Mouse (Mus musculus) MEL (cell line): Measurements from ENCODE around the gene Sigmar1.

Experiments used
- CTCF ChIP-seq, 3 experiments: IDR thresholded peaks in 2 of 3; conservative IDR thresholded peaks in 1 of 3; 2 replicates each; pipeline ENCODE4 v1.5.1; 2011 to 2012; ENCODE audit warnings: low read length in 3 of 3, low read depth in 2 of 3, mild to moderate bottlenecking in 2 of 3, improper control_type of control experiment in 1 of 3, inconsistent platforms in 1 of 3, mixed read lengths in 1 of 3, moderate library complexity in 1 of 3; ENCODE audit not compliant: control insufficient read depth in 1 of 3, insufficient read depth in 1 of 3, poor library complexity in 1 of 3, severe bottlenecking in 1 of 3
- E2F4 ChIP-seq: IDR thresholded peaks from 2 replicates; pipeline ENCODE4 v1.6.1; 2011; ENCODE audit warnings: low read depth, low read length, improper control_type of control experiment, borderline replicate concordance
- EP300 ChIP-seq, 2 experiments: IDR thresholded peaks; 2 replicates each; pipeline ENCODE4 v1.6.1; 2011; ENCODE audit warnings: improper control_type of control experiment in 2 of 2, low read length in 2 of 2, low read depth in 1 of 2, mild to moderate bottlenecking in 1 of 2
- MAFK ChIP-seq: IDR thresholded peaks from 2 replicates; pipeline ENCODE4 v1.6.1; 2011; ENCODE audit warnings: low read depth, mild to moderate bottlenecking, low read length, improper control_type of control experiment, borderline replicate concordance
- POLR2A ChIP-seq, 2 experiments: IDR thresholded peaks; 2 replicates each; pipeline ENCODE4 v1.6.1; 2011 to 2012; ENCODE audit warnings: low read length in 2 of 2, mild to moderate bottlenecking in 2 of 2, control low read depth in 1 of 2, improper control_type of control experiment in 1 of 2, low read depth in 1 of 2, moderate library complexity in 1 of 2; ENCODE audit not compliant: control insufficient read depth in 1 of 2, insufficient read depth in 1 of 2, poor library complexity in 1 of 2
- RCOR1 ChIP-seq: IDR thresholded peaks from 2 replicates; pipeline ENCODE4 v1.6.1; 2012; ENCODE audit warnings: low read depth, mild to moderate bottlenecking, inconsistent platforms, low read length, improper control_type of control experiment
- SMC3 ChIP-seq: IDR thresholded peaks from 2 replicates; pipeline ENCODE4 v1.6.1; 2011; ENCODE audit warnings: low read depth, low read length, improper control_type of control experiment
- TCF12 ChIP-seq: IDR thresholded peaks from 2 replicates; pipeline ENCODE4 v1.6.1; 2014; ENCODE audit warnings: low read depth, mild to moderate bottlenecking, inconsistent platforms, low read length, improper control_type of control experiment, moderate library complexity
- UBTF ChIP-seq: IDR thresholded peaks from 2 replicates; pipeline ENCODE4 v1.6.1; 2012; ENCODE audit warnings: low read depth, mild to moderate bottlenecking, inconsistent platforms, low read length, improper control_type of control experiment, moderate library complexity, borderline replicate concordance; ENCODE audit not compliant: insufficient read depth
- USF1 ChIP-seq: IDR thresholded peaks from 2 replicates; pipeline ENCODE4 v1.6.1; 2014; ENCODE audit warnings: low read depth, mild to moderate bottlenecking, inconsistent platforms, low read length, improper control_type of control experiment, moderate library complexity

DNA sequence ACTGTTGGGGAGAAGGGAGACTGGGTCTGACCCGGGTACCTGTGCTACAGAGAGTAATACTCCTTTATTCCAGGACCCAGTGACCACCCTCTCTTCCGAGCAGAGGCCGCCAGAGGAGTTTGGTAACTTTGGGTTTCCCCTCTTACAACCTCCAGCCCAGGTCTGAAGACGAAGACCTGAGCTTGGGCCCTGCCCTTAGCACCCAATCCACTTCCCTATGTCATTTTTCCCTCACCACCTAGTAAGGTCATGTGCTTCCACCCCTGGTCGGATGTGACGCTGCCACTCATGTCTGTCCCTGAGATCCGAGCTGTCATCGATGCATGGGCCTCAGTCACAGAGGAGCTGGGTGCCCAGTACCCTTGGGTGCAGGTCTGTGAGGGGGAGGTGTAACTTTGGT, 483 bp upstream of the Sigmar1 start:
- TF ChIP-seq RCOR1 (no peak), CTCF (IDR thresholded peaks at IDR 0.05 in 2 of 3, conservative IDR thresholded peaks at IDR 0.05 in 1 of 3; ENCODE audit: control insufficient read depth in 1 of 3, insufficient read depth in 1 of 3, low read depth in 2 of 3, low read length in 3 of 3, poor library complexity in 1 of 3, severe bottlenecking in 1 of 3) (no peak), SMC3 (no peak), EP300 (IDR thresholded peaks at IDR 0.05; ENCODE audit: low read depth in 1 of 2, low read length in 2 of 2) (no peak), POLR2A (IDR thresholded peaks at IDR 0.05; ENCODE audit: control insufficient read depth in 1 of 2, insufficient read depth in 1 of 2, low read depth in 1 of 2, low read length in 2 of 2, poor library complexity in 1 of 2) (no peak), MAFK (no peak), UBTF (no peak), USF1 (no peak), E2F4 (no peak), TCF12 (no peak)
